Mouse (Mus musculus): ENCODE measurements around the gene Psme2. TPM values are rescaled to one million over a fixed set of nuclear protein-coding genes. Genes with fewer than 3 reads are reported as not detected.

Gene Psme2
- polyA plus RNA-seq, 1 experiment from 2014 or later, result 226 TPM

GRCm38 (mm10) chr14:55596036-55596690 lies 5.2 kb upstream of the Psme2 start:
- peaks cover 12% of the 10 kb centered on the region for H3K4me1 ChIP-seq (ENCODE audit: insufficient read depth, low read length)
- H3K36me3 ChIP-seq (ENCODE audit: insufficient read depth, low read length), result peaks cover 58% of the 10 kb centered on the region
- WGBS, result 83% methylated on average over 13 of the region's 13 CpGs

GRCm38 (mm10) chr14:55592226-55592625 lies 1.3 kb upstream of the Psme2 start:
- peak overlapping the region; percentile 100 for H3K27ac ChIP-seq (ENCODE audit: low read length)
- H3K27me3 ChIP-seq (ENCODE audit: insufficient read depth, low read length), result no peaks in the 10 kb centered on the region
- 2% methylated on average over 16 of the region's 16 CpGs for WGBS
- H3K36me3 ChIP-seq (ENCODE audit: insufficient read depth, low read length), result peaks cover 45% of the 10 kb centered on the region
- H3K9ac ChIP-seq (replicated peaks; ENCODE audit: low read length), result peak overlapping the region; percentile 90
- H3K4me3 ChIP-seq (ENCODE audit: low read length), result peak overlapping the region; percentile 97
- H3K9me3 ChIP-seq (ENCODE audit: low read length), result no peaks in the 10 kb centered on the region
- peaks cover 16% of the 10 kb centered on the region for H3K4me1 ChIP-seq (ENCODE audit: insufficient read depth, low read length)
- no peak for ATAC-seq (ENCODE audit: low FRiP score, low TSS enrichment)
- peak overlapping the region; percentile 78 for H3K4me2 ChIP-seq (replicated peaks; ENCODE audit: low read depth, low read length)

More at GRCm38 (mm10) chr14:55596036-55596690, 5.2 kb upstream of the Psme2 start:
- Histone ChIP-seq H3K9ac (replicated peaks; ENCODE audit: low read length) (no peak overlapping the region), H3K27me3 (ENCODE audit: insufficient read depth, low read length) (no peaks in the 10 kb centered on the region), H3K9me3 (ENCODE audit: low read length) (no peaks in the 10 kb centered on the region), H3K4me2 (replicated peaks; ENCODE audit: low read depth, low read length) (no peak overlapping the region), H3K4me3 (ENCODE audit: low read length) (no peak overlapping the region), H3K27ac (ENCODE audit: low read length) (no peak overlapping the region)
- ATAC-seq (ENCODE audit: low FRiP score, low TSS enrichment), result no peak

- peak; percentile 94 for ATAC-seq (ENCODE audit: low FRiP score, low TSS enrichment)
- Histone ChIP-seq H3K4me1 (ENCODE audit: insufficient read depth, low read length) (peaks cover 16% of the 10 kb centered on the region), H3K9ac (replicated peaks; ENCODE audit: low read length) (peak within 1 kb of the TSS; percentile 90), H3K36me3 (ENCODE audit: insufficient read depth, low read length) (peaks cover 40% of the 10 kb centered on the region), H3K4me3 (ENCODE audit: low read length) (peak within 1 kb of the TSS; percentile 97), H3K27ac (ENCODE audit: low read length) (peak within 1 kb of the TSS; percentile 100), H3K4me2 (replicated peaks; ENCODE audit: low read depth, low read length) (peak within 1 kb of the TSS; percentile 78), H3K27me3 (ENCODE audit: insufficient read depth, low read length) (no peaks in the 10 kb centered on the region), H3K9me3 (ENCODE audit: low read length) (no peaks in the 10 kb centered on the region)
- WGBS, result 0% methylated on average over 33 of the region's 33 CpGs
Measured at GRCm38 (mm10) chr14:55591331-55591891, 498 bp upstream of the Psme2 start, which contains the start of gene Rnf31. Gene Rnf31 (plus strand): TSS chr14:55591708.

GRCm38 (mm10) chr14:55589771-55590448 lies 1.0 kb downstream of the Psme2 start:
- Histone ChIP-seq H3K9me3 (ENCODE audit: low read length) (no peaks in the 10 kb centered on the region), H3K9ac (replicated peaks; ENCODE audit: low read length) (peak overlapping the region; percentile 73), H3K27ac (ENCODE audit: low read length) (peak overlapping the region; percentile 74), H3K4me1 (ENCODE audit: insufficient read depth, low read length) (peaks cover 21% of the 10 kb centered on the region), H3K27me3 (ENCODE audit: insufficient read depth, low read length) (no peaks in the 10 kb centered on the region), H3K4me2 (replicated peaks; ENCODE audit: low read depth, low read length) (peak overlapping the region; percentile 78), H3K36me3 (ENCODE audit: insufficient read depth, low read length) (peaks cover 25% of the 10 kb centered on the region), H3K4me3 (ENCODE audit: low read length) (peak overlapping the region; percentile 97)
- no peak for ATAC-seq (ENCODE audit: low FRiP score, low TSS enrichment)
- WGBS, result 68% methylated on average over 11 of the region's 11 CpGs

GRCm38 (mm10) chr14:55589271-55589670 lies 1.6 kb downstream of the Psme2 start:
- Histone ChIP-seq H3K4me3 (ENCODE audit: low read length) (no peak overlapping the region), H3K4me2 (replicated peaks; ENCODE audit: low read depth, low read length) (no peak overlapping the region), H3K9me3 (ENCODE audit: low read length) (no peaks in the 10 kb centered on the region), H3K4me1 (ENCODE audit: insufficient read depth, low read length) (peaks cover 26% of the 10 kb centered on the region), H3K9ac (replicated peaks; ENCODE audit: low read length) (no peak overlapping the region), H3K27ac (ENCODE audit: low read length) (no peak overlapping the region), H3K36me3 (ENCODE audit: insufficient read depth, low read length) (peaks cover 19% of the 10 kb centered on the region), H3K27me3 (ENCODE audit: insufficient read depth, low read length) (no peaks in the 10 kb centered on the region)
- WGBS, result 96% methylated on average over 5 of the region's 5 CpGs
- ATAC-seq (ENCODE audit: low FRiP score, low TSS enrichment), result no peak

GRCm38 (mm10) chr14:55586149-55586548 lies 4.8 kb downstream of the Psme2 start:
- ATAC-seq (ENCODE audit: low FRiP score, low TSS enrichment), result no peak
- H3K27ac ChIP-seq (ENCODE audit: low read length), result no peak overlapping the region

GRCm38 (mm10) chr14:55585566-55585960 lies 5.3 kb downstream of the Psme2 start:
- Histone ChIP-seq H3K4me1 (ENCODE audit: insufficient read depth, low read length) (peaks cover 14% of the 10 kb centered on the region), H3K36me3 (ENCODE audit: insufficient read depth, low read length) (peaks cover 25% of the 10 kb centered on the region), H3K9ac (replicated peaks; ENCODE audit: low read length) (no peak overlapping the region), H3K4me2 (replicated peaks; ENCODE audit: low read depth, low read length) (peak overlapping the region; percentile 94), H3K27me3 (ENCODE audit: insufficient read depth, low read length) (no peaks in the 10 kb centered on the region), H3K9me3 (ENCODE audit: low read length) (no peaks in the 10 kb centered on the region), H3K4me3 (ENCODE audit: low read length) (peak overlapping the region; percentile 64), H3K27ac (ENCODE audit: low read length) (no peak overlapping the region)
- ATAC-seq (ENCODE audit: low FRiP score, low TSS enrichment), result no peak
- WGBS, result 61% methylated on average over 6 of the region's 6 CpGs

More at GRCm38 (mm10) chr14:55586149-55586548, 4.8 kb downstream of the Psme2 start:
- no peaks in the 10 kb centered on the region for H3K9me3 ChIP-seq (ENCODE audit: low read length)
- no peak overlapping the region for H3K4me3 ChIP-seq (ENCODE audit: low read length)
- H3K36me3 ChIP-seq (ENCODE audit: insufficient read depth, low read length), result peaks cover 19% of the 10 kb centered on the region
- WGBS, result 90% methylated on average over 2 of the region's 2 CpGs
- no peaks in the 10 kb centered on the region for H3K27me3 ChIP-seq (ENCODE audit: insufficient read depth, low read length)
- H3K4me1 ChIP-seq (ENCODE audit: insufficient read depth, low read length), result peaks cover 14% of the 10 kb centered on the region
- no peak overlapping the region for H3K9ac ChIP-seq (replicated peaks; ENCODE audit: low read length)
- no peak overlapping the region for H3K4me2 ChIP-seq (replicated peaks; ENCODE audit: low read depth, low read length)

- Histone ChIP-seq H3K4me3 (ENCODE audit: low read length) (peak within 1 kb of the TSS; percentile 64), H3K9me3 (ENCODE audit: low read length) (no peaks in the 10 kb centered on the region), H3K9ac (replicated peaks; ENCODE audit: low read length) (peak within 1 kb of the TSS; percentile 76), H3K27me3 (ENCODE audit: insufficient read depth, low read length) (no peaks in the 10 kb centered on the region), H3K27ac (ENCODE audit: low read length) (no peak within 1 kb of the TSS), H3K36me3 (ENCODE audit: insufficient read depth, low read length) (peaks cover 31% of the 10 kb centered on the region), H3K4me2 (replicated peaks; ENCODE audit: low read depth, low read length) (peak within 1 kb of the TSS; percentile 94), H3K4me1 (ENCODE audit: insufficient read depth, low read length) (peaks cover 11% of the 10 kb centered on the region)
- ATAC-seq (ENCODE audit: low FRiP score, low TSS enrichment), result peak; percentile 86
- 4% methylated on average over 43 of the region's 43 CpGs for WGBS
Measured at GRCm38 (mm10) chr14:55584702-55585565, 6.0 kb downstream of the Psme2 start, which contains the start of gene Emc9. Gene Emc9 (minus strand): TSS chr14:55585302.

- H3K9ac ChIP-seq (replicated peaks; ENCODE audit: low read length), result peak overlapping the region; percentile 76
- peak overlapping the region; percentile 64 for H3K4me3 ChIP-seq (ENCODE audit: low read length)
- 35% methylated on average over 5 of the region's 5 CpGs for whole genome bisulfite sequencing
- ATAC-seq (ENCODE audit: low FRiP score, low TSS enrichment), result no peak
- H3K4me1 ChIP-seq (ENCODE audit: insufficient read depth, low read length), result peaks cover 13% of the 10 kb centered on the region
- H3K36me3 ChIP-seq (ENCODE audit: insufficient read depth, low read length), result peaks cover 31% of the 10 kb centered on the region
- H3K27ac ChIP-seq (ENCODE audit: low read length), result no peak overlapping the region
- H3K9me3 ChIP-seq (ENCODE audit: low read length), result no peaks in the 10 kb centered on the region
- H3K4me2 ChIP-seq (replicated peaks; ENCODE audit: low read depth, low read length), result peak overlapping the region; percentile 94
- no peaks in the 10 kb centered on the region for H3K27me3 ChIP-seq (ENCODE audit: insufficient read depth, low read length)
Measured at GRCm38 (mm10) chr14:55584303-55584701, 6.6 kb downstream of the Psme2 start.

Data from kidney, embryonic 16.5 days (tissue).